Mouse (Mus musculus) T-cell, adult 2 months (primary cell): ENCODE results near the gene Acvr1c.

ENCODE experiments used
- DNase-seq: peaks from one replicate; pipeline ENCODE4 v3.0.0; 2022; ENCODE audit warnings: low spot score

Acvr1c gene

GRCm38 (mm10) chr2:58357414-58358131, at the start of gene Acvr1c:
Gene Acvr1c (minus strand): TSS chr2:58357895.
- DNase-seq = peak; percentile 39

- no peak for DNase-seq
These were observed 45.8 kb upstream of the Acvr1c start for GRCm38 (mm10) chr2:58403481-58403880.

GRCm38 (mm10) chr2:58388601-58389000, 30.9 kb upstream of the Acvr1c start:
- no peak for DNase-seq

GRCm38 (mm10) chr2:58380020-58380419, 22.3 kb upstream of the Acvr1c start:
- no peak for DNase-seq

- no peak for DNase-seq
These were observed 21.8 kb upstream of the Acvr1c start for GRCm38 (mm10) chr2:58379475-58379874.

GRCm38 (mm10) chr2:58377417-58378130, 19.9 kb upstream of the Acvr1c start:
- DNase-seq = no peak

- DNase-seq = no peak
These were observed 8.5 kb upstream of the Acvr1c start for GRCm38 (mm10) chr2:58366196-58366595.

- DNase-seq = no peak
These were observed 3.8 kb upstream of the Acvr1c start for GRCm38 (mm10) chr2:58361361-58362046.

- DNase-seq = no peak
These were observed 401 bp upstream of the Acvr1c start for GRCm38 (mm10) chr2:58358132-58358460.

GRCm38 (mm10) chr2:58357068-58357413, 654 bp downstream of the Acvr1c start:
- no peak for DNase-seq

- no peak for DNase-seq
These were observed 3.3 kb downstream of the Acvr1c start for GRCm38 (mm10) chr2:58354389-58354788.

GRCm38 (mm10) chr2:58352846-58353245, 4.8 kb downstream of the Acvr1c start:
- no peak for DNase-seq

- no peak for DNase-seq
These were observed 7.0 kb downstream of the Acvr1c start for GRCm38 (mm10) chr2:58350657-58351056.

GRCm38 (mm10) chr2:58336730-58337129, 21.0 kb downstream of the Acvr1c start:
- DNase-seq = no peak

- DNase-seq = no peak
These were observed 28.1 kb downstream of the Acvr1c start for GRCm38 (mm10) chr2:58329589-58329988.

GRCm38 (mm10) chr2:58324118-58324901, 33.4 kb downstream of the Acvr1c start:
- DNase-seq = peak; percentile 55

- no peak for DNase-seq
These were observed 34.4 kb downstream of the Acvr1c start for GRCm38 (mm10) chr2:58323274-58323673.

GRCm38 (mm10) chr2:58316186-58316585, 41.5 kb downstream of the Acvr1c start:
- no peak for DNase-seq

GRCm38 (mm10) chr2:58309695-58310094, 48.0 kb downstream of the Acvr1c start:
- no peak for DNase-seq

- no peak for DNase-seq
These were observed 53.2 kb downstream of the Acvr1c start for GRCm38 (mm10) chr2:58304450-58304849.

GRCm38 (mm10) chr2:58289759-58290431, 67.8 kb downstream of the Acvr1c start:
- DNase-seq = no peak

GRCm38 (mm10) chr2:58289331-58289730, 68.4 kb downstream of the Acvr1c start:
- no peak for DNase-seq
